Mouse (Mus musculus) erythroblast, adult 5-6 weeks (primary cell): ENCODE results near the gene Robo1. TPM values are rescaled to one million over a fixed set of nuclear protein-coding genes. Genes with fewer than 3 reads are reported as not detected.
"Not testable (repeated sequence)": the region's sequence is repeated elsewhere in the genome, so short reads cannot be mapped to it uniquely, and the experiment has no call there.

Experiments
- ATAC-seq: replicated peaks from 2 replicates; pipeline ENCODE4 v1.8.0; 2016; ENCODE audit warnings: moderate number of reproducible peaks, mild to moderate bottlenecking, moderate TSS enrichment, inconsistent platforms; ENCODE audit not compliant: poor library complexity, low FRiP score, severe bottlenecking
- total RNA-seq, 2 experiments: library from RNA; stranded (forward) in 1 of 2; stranded (reverse) in 1 of 2; fragments of 150-400 nt in 1 of 2; fragments of 200-764, 138-1000 nt in 1 of 2; gene quantifications; 2 replicates each; pipeline versions ENCODE4 v1.2.3 to v1.2.4; 2015 to 2017; ENCODE audit warnings: low replicate concordance in 2 of 2

Robo1 gene
- total RNA-seq, 2 experiments from 2014 or later, result 0.43 TPM; not detected in 1

DNA sequence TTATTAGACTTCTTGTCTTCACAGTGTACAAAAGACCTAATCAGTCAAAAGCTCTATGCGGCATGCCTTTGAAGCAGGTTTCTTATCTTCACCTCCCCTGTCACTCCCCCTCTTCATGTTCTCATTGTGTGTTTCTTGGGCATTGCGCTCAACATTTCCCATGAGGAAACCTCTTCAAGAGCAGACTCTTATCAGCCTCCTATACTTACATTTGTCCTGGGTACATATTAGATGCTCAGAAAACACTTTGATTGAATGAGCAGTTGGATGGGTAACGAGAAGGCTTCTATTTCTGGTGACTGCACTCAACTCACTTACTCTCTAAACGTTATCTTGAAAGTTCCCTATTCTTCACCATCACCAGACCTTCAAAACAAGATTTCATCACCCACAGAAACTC lies 114.3 kb downstream of the Robo1 start:
- ATAC-seq, result no peak

GRCm38 (mm10) chr16:72434396-72434795 lies 126.3 kb downstream of the Robo1 start:
- ATAC-seq, result no peak

GRCm38 (mm10) chr16:72444428-72445135 lies 136.5 kb downstream of the Robo1 start:
- no peak for ATAC-seq

DNA sequence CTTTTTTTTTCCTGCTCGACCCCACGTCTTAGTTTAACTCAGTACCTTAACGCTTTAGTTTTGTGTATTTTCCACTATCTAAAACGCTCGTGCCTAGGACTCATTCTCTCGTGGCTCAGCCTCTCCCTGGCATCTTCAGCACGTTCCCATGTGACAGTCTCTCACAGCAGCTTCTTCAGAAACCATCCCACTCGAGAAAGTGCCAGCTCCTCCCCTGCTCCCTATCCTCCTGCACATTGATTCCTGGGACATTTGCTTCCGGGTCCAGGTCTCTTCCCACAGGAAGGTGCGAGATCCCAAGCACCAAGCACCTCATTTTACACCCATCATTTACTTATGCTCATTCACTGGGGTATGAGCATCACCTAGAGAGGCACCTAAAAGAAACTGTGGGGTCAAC lies 150.0 kb downstream of the Robo1 start:
- no peak for ATAC-seq

DNA sequence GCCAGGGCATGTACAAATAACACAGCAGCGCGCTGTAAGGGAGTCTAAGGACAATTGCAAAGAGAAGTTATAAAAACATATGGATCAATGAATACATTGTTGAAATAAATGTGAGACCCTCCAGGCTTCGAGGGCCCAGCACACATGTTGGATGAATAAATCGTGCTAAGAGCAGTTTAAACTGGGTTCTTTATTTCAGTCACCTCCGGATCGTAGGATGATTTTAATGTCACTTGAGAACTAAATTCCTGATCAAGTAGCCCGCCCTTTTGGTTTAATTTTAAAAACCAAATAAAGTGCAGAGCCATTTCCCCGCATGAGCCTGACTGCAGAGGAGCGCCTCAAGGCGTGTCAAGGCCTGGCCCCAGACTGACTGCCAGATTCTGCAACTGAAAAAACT lies 150.5 kb downstream of the Robo1 start:
- ATAC-seq, result no peak

DNA sequence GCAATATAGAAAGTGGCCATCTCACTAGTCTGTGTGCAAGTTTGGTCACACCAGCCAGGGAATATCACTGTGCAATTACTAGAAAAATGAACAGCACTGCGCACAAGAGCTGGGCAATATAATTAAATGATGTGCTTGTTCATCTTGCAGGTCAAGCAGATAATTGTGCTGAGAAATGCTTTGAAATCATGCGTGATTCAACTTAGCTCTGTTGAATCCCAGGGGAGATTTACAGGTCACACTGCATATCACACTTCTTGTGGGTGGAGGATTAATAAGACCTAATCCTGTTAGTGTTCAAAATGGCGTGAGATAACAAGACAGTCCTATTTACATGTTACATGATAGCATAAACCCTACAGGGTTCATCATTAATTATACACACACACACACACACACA lies 157.6 kb downstream of the Robo1 start:
- no peak for ATAC-seq

DNA sequence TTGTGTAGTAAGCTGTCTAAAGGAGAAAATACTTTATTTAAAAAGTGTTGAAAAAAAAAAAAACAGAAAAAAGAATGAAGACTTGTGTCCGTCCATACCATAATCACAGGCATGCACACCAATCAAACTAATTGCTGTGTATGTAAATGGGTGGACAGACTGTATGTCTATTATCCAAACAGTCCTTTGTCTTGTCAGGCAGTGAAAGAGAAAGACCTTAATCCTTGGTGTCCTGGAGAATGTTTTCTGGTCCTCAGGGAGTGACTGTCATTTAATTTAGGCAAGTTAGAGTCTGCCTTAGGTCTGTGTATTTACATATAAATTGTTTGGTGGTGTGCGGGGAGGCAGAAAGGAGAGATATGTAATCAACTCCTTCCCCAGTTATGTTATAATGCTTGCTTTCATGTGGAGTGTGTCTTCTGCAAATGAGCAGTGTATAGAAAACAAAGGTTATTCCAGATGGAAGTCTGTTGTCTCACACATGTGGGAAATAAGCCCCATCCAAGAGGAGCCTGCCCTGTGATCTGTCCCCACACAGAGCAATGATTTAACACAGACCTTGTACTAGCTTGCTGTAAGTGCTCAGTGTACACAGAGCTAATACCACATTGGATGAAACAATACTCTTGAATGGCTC lies 162.0 kb downstream of the Robo1 start:
- no peak for ATAC-seq

DNA sequence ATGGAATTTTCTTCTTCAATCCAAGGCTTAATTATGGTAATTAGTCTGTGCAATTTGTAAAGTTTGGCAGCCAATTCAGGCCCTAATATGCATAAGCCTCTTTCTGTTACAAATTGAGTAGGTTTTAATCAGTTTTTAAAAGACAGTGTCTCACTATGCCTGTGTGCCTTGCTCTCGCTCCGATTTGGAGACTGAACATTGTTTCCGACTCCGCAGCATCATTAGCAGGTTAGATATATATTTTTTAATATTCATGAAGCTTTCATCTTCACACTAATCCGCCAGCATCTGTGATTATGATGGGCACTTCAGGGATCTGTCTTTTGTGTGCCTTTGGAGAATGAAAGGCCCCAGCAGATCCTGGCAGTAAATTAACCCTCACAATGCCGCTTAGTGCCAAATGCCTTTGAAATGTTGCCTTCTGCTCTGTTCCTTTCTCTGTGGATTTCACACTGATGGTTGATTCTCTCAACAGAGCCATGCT lies 202.7 kb downstream of the Robo1 start:
- no peak for ATAC-seq

DNA sequence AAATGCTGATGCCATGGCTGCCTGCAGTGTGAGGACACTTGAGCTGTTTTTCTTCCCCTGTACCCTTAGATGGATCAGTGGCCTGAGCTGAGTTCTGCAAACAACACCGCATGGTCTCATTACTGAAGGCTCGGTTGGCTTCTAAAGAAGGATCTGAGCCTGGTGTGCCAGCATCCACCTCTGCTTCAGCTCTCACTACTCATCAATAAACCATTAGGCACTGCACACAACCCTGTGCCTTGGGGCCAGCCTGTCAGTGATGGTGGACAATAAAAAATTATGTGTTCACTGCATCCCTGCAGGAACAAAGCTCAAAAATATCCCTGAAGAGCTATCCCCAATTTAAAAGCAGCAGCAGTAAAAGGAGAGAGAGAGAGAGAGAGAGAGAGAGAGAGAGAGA lies 223.2 kb downstream of the Robo1 start:
- no peak for ATAC-seq

GRCm38 (mm10) chr16:72533900-72534571 lies 225.9 kb downstream of the Robo1 start:
- ATAC-seq, result no peak

- ATAC-seq, result no peak
Measured at GRCm38 (mm10) chr16:72538171-72538570, 230.1 kb downstream of the Robo1 start.

- no peak for ATAC-seq
Measured at GRCm38 (mm10) chr16:72543928-72544327, 235.8 kb downstream of the Robo1 start.

DNA sequence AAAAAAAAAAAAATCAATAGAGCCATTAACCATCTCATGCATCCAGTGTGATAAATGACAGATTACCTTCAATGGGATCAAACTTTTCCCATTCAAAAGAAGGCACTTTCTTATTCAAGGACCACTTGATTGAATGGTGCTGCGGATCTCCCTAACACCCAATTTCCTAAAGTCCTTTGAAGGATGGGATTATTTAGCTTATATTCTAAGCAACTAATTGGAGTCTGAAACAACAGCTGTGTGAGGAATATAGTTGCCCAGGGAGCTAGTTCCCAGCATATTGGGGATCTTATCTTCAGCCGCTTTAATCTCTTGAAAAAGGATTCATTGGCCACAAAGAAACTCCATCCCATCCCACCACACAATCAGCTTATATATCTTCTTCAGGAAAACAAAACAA lies 236.8 kb downstream of the Robo1 start:
- no peak for ATAC-seq

DNA sequence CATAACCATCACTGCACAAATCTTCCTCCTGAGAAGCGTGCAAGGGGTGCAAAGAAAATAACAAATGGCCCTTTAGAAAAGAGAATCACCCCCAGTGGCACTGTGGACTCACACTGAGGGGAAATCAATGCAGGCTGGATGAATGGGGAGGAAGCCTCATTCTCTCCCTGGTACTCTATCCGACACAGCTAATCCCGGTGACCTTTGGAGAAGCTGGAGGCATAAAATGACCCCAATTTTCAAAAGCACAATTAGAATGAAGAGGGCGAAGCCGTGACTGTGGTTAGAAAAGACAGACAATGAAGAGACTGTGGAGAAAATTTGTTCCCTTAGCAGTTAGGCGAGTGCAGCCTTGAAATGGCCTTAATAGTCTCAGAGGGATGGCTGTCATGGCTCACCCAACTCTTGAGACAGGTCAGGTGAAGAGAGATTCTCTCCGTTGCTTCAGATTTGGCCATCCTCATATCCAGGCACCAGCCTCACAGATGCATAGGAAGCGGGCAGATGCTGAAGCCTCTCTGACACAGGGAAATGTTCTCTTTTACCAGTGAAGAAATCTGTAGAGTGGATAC lies 243.7 kb downstream of the Robo1 start:
- ATAC-seq, result no peak

DNA sequence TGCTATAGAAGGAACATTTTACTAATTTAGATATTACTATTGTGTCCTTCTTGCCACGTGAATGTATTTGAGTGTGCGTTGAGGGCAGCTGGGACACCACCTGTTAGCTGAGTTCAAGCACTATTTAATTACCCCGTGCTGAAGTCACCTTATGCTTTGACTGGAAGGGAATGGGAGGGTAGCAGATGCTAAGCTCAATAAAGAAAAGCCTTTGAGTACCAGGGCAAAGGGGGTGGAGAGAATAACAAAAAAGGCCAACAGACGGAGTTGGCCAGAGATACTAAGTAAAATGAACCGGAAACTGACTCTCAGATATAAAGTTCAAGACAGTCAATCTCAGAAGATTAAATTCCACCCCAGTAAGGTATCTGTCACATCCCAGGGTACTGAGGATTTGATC lies 245.6 kb downstream of the Robo1 start:
- no peak for ATAC-seq

DNA sequence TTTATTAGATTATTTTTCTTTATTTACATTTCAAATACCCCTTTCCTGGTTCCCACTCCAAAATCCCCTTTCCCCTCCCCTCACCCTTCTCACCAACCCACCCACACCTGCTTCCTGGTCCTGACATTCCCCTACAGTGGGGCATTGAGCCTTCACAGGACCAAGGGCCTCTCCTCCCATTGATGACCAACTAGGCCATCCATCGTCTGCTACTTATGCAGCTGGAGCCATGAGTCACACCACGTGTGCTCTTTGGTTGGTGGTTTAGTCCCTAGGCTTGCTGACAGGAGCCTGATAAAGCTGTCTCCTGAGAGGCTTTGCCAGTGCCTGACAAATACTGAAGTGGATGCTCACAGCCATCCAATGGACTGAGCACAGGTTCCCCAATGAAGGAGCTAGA lies 254.0 kb downstream of the Robo1 start:
- not testable (repeated sequence) for ATAC-seq

- no peak for ATAC-seq
Measured at GRCm38 (mm10) chr16:72563196-72563963, 255.3 kb downstream of the Robo1 start.

GRCm38 (mm10) chr16:72575171-72575570 lies 267.1 kb downstream of the Robo1 start:
- no peak for ATAC-seq

GRCm38 (mm10) chr16:72576956-72577355 lies 268.9 kb downstream of the Robo1 start:
- ATAC-seq, result no peak
